Mouse (Mus musculus) myocyte (in vitro differentiated cells): ENCODE results near the gene Zfp839.

Experiments used
- E2F4 ChIP-seq: IDR thresholded peaks from one replicate; pipeline ENCODE4 v1.6.1; 2011; ENCODE audit warnings: mild to moderate bottlenecking, control low read depth, moderate library complexity; ENCODE audit not compliant: insufficient read depth
- MYOD1 ChIP-seq, 3 experiments: IDR thresholded peaks; one replicate each; pipeline ENCODE4 v1.6.1; 2011; ENCODE audit warnings: control low read depth in 2 of 3, low read depth in 2 of 3, mild to moderate bottlenecking in 2 of 3, moderate library complexity in 1 of 3; ENCODE audit not compliant: insufficient read length in 2 of 3, control insufficient read depth in 1 of 3
- POLR2A ChIP-seq: IDR thresholded peaks from one replicate; pipeline ENCODE4 v1.6.1; 2011; ENCODE audit warnings: low read depth, mild to moderate bottlenecking, control low read depth, moderate library complexity; ENCODE audit not compliant: insufficient read length
- POLR2AphosphoS2 ChIP-seq: IDR thresholded peaks from one replicate; pipeline ENCODE4 v1.6.1; 2011; ENCODE audit warnings: low read depth, control low read depth; ENCODE audit not compliant: insufficient read length
- TCF12 ChIP-seq: IDR thresholded peaks from one replicate; pipeline ENCODE4 v1.6.1; 2011; ENCODE audit warnings: mild to moderate bottlenecking, control low read depth; ENCODE audit not compliant: poor library complexity, insufficient read depth, severe bottlenecking

DNA sequence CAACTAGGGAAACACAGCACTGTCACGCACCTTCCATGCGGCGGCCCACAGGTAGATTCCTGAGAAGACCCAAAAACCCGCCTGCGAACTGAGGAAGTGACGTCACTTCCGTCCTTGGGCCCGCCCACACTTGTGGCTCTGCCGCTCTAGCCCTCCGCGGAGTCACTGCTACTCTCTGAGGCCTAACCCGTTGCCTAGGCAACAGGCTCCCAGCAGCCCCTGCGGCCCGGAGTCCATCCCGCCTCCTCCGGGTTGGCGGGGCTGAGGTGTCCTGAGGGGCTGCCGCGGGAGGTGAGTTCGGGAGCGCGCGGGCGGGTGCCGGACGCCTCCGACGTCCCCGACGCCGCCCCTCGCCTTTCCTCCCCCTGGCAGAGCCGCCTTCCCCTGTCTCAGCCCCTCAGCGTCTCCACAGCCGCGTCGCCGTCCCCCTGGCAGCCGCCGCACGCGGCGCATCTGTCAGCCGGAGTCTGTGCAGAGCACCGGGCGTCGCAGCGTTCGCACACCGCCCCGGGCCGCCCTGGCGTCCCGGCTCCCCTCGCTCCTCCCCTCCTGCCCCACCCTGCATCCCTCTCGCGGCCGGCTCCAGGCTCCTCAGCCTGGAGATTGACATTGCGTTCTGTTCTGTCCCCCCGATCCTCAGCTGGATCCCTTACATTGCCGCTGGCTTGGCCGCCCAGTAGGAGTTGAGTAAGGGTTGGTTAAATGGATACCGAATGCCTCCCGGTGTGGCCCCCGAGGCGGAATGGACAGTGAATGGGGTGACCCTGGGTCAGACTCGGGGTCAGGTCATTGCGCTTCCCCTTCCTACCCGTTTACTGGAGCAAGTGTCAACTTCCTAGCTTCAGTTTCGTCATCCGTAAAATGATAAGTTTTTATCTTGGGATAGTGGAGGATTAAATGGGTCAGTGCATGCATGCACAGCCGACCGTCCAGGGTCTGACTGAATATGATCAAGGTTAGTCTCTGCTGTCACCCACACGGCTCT, 39.3 kb downstream of the Zfp839 start, which contains the start of the genes Cinp and Tecpr2:
- TF ChIP-seq POLR2A, result peak; percentile 82
- peak in 1 of 3 experiments; percentile 55 for TF ChIP-seq MYOD1 (IDR thresholded peaks at IDR 0.05; ENCODE audit: control insufficient read depth in 1 of 3, insufficient read length in 2 of 3, low read depth in 2 of 3)
- no peak for TF ChIP-seq TCF12
- TF ChIP-seq POLR2AphosphoS2, result peak; percentile 84
- peak; percentile 82 for TF ChIP-seq E2F4
